Mouse (Mus musculus): ENCODE results near the gene Zfand2a.

Gene Zfand2a

DNA sequence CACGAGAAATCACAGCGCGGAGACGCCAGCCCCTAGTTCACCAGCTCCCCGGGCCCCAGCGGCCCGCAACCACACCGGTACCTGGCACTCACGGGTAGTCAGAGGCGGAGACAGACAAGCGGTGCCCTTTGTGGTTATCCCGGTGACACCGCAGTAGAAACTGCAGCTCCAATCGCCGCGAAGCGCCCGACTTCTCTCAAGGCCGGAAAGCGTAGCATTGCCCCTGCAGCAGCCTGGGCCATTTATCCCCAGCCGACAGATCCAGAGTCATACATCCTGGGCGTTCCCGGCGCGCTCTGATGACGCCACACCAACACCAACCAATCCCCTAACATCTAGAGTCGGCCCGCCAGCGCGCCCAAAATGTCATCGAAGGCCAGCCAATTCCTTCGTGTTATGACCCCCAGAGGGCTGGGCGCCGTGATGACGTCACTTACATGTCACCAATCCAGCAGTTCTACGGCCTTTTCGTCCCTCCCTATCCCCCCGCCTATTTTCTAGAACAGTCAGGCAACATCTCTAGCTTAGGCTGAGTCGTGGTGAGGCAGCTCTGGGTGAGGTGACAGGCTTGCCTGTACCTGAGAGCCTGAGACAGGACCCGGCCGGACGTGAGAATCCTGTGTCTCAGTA lies at the start of gene Zfand2a:
Zfand2a (minus strand) TSS at position 365 of the 630 bp plus-strand sequence.
- DNase-seq (ENCODE audit: low spot score in 2 of 2), result peak; percentile 100

DNA sequence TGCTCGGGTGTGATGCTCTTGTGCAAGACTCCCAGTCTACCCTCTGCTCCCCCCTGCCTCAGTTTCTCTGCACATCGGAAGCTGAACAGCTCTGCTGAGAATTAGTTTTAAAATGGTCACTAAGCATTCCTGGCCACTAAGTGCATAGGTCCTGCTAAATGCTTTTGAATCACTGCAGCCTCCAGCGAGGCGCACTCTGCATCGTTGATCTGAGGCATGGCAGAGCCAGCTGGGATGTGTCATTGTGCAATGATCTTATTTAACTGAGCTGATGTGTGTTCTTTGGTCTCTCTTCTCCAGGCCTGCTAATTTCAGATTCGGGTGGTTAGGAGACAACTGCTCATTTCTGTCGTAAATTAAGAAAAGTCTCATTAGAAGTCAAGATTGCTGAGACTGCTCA lies 44.5 kb upstream of the Zfand2a start:
- DNase-seq (ENCODE audit: low spot score in 2 of 2), result no peak

DNA sequence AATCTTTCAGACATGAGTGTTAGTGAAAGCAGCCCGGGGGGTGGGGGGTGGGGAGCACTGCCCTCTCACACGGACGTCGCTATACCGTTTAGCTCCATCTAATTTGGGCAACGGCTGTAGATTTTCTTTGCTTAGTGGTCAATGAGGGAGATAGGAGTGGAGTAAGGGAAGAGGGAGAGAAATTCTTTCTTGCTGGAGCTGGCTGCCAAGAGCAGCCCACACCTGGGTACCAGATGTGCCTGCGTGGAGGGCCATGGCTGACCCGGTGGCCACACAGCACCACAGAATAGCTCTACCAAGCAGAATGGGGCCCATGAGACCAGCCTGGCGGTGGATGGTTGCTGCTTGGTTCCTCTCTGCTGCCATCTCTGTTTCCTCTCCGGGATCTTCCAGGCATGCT lies 37.6 kb upstream of the Zfand2a start:
- DNase-seq (ENCODE audit: low spot score in 2 of 2), result no peak

DNA sequence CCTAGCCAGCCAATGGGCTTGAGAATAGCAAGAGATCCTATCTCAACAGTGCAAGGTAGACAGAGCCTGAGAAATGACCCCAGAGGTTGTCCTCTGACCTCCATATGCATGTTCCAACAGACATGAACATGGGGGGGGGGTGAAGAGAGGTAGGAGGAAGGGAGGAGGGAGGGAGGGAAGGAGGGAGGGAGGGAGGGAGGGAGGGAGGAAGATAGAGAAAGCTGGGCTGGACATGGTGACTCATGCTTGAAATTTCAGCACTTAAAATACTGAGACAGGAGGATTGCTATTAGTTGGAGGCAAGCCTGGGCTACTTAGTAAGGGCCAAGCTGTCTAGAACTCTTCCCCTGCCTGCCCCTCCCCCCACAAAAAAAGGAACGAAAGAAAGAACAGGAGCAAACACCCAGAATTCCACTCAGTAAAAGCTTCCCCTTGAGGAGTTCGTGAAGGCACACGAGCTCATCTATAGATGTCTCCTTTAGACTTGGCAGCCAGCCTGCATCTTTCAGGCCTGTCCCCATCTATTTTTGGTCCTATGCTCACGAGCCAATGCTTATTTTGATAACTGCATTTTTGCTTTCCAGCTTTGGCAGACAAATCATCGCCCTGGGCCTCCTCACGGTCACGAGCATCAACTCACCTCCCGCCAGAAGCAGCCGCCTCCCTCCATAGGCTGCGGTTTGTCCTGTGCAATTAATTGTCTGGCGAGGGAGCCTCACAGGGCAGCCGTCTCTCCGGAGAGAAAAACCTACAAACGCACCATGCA lies 35.9 kb upstream of the Zfand2a start:
- DNase-seq (ENCODE audit: low spot score in 2 of 2), result no peak

GRCm38 (mm10) chr5:139516281-139516680 lies 31.9 kb upstream of the Zfand2a start:
- DNase-seq (ENCODE audit: low spot score in 2 of 2), result no peak

GRCm38 (mm10) chr5:139512201-139512600 lies 27.9 kb upstream of the Zfand2a start:
- no peak for DNase-seq (ENCODE audit: low spot score in 2 of 2)

GRCm38 (mm10) chr5:139510682-139511366 lies 26.5 kb upstream of the Zfand2a start:
- DNase-seq (ENCODE audit: low spot score in 2 of 2), result no peak

DNA sequence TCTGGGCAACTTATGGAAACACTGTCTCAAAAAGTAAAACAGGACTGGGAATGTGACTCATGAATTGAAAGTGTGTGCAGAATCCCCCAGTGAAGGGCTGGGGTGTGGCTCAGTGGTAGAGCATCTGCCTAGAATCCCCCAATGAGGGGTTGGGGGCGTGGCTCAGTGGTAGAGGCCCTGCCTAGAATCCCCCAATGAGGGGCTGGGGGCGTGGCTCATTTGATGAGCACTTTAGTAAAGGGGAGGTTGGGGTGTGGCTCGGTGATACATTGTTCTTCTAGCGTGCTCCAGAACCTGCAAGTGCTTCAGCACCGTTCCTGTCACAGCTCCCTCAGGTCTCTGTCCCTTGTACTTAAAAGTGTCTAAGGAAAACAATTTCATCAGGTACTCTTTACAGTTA lies 21.9 kb upstream of the Zfand2a start:
- DNase-seq (ENCODE audit: low spot score in 2 of 2), result no peak

DNA sequence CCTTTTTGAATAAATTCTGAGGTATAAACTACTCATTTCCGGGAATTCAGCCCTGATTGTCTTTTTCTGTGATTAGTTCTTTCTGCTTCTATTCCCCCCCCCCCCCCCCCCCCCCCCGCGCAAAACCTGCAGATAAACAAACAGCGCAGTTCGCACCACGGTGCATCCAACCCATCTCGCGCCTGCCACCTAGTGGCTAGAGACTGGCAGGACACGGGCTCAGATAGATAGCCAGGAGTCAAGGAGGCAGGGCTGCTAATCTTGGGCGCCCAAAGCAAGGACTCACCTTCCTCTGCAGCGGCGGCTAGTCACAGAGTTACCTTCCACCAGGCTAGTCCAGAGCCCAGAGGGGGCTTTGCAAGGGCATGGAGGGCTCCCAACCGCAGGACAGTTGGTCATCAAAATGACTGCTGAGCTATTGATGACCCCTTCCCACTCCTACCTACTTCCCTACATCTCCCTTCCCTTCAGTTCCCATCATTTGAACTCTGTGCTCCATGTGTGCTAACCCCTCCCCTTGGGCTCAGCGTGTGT lies 20.8 kb upstream of the Zfand2a start:
- peak; percentile 81 to 85 for DNase-seq (ENCODE audit: low spot score in 2 of 2)

GRCm38 (mm10) chr5:139502281-139502680 lies 17.9 kb upstream of the Zfand2a start:
- peak; percentile 38 to 60 for DNase-seq (ENCODE audit: low spot score in 2 of 2)

- no peak for DNase-seq (ENCODE audit: low spot score in 2 of 2)
Measured at GRCm38 (mm10) chr5:139498791-139499190, 14.4 kb upstream of the Zfand2a start.

GRCm38 (mm10) chr5:139496939-139497338 lies 12.6 kb upstream of the Zfand2a start:
- DNase-seq (ENCODE audit: low spot score in 2 of 2), result no peak

- peak; percentile 39 to 44 for DNase-seq (ENCODE audit: low spot score in 2 of 2)
Measured at GRCm38 (mm10) chr5:139495019-139495669, 10.8 kb upstream of the Zfand2a start.

GRCm38 (mm10) chr5:139493690-139494089 lies 9.3 kb upstream of the Zfand2a start:
- no peak for DNase-seq (ENCODE audit: low spot score in 2 of 2)

DNA sequence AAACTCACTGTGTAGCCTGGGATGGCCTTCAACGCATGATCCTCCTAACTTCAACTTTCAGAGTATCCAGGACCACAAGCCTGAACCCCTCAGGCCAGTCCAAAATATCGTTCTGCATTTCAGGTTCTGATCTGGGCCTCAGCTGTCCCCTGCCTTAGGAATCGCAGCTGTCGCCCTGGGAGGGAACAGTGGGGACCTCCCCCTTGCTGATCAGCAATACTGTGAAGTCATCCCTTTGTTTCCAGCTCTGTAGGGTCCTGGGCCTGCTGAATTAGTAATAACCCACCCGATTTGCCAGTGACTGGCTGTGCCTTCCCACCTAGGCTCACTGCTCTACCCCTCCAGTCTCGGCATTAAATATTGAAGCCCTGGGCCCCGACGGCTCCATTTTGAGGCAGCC lies 7.0 kb upstream of the Zfand2a start:
- DNase-seq (ENCODE audit: low spot score in 2 of 2), result no peak

GRCm38 (mm10) chr5:139490131-139490530 lies 5.8 kb upstream of the Zfand2a start:
- no peak for DNase-seq (ENCODE audit: low spot score in 2 of 2)

DNA sequence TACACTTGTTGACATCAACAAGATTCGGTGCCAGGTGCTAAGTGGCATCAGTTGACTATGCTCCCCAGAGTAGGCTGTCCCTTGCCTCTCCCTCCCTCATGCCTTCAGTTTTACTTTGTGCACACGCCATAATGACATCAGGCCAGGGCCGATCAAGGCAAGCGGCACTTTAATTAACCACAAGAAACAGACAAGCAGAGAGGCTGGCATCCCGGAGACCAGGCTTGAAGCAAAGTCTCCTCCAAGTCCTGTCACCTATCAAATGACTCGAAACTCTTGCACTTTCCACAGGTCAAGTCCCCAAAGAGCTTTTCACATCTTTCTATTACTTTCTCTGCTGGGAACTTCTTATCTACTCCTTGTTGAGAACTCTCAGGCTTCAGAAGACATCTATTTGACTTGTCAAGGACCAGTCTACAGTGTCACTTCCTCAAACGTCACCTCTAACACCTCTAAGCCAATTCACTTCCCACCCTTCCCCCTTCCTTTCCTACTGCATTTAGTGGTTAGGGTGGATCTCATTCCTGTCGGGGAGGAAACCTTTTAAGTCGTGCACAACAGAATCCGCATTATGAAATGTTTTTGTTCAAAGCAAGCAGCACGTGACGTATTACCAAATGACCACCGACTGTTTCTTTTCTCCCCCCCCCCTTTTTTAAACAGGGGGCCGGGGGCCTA lies 1.0 kb downstream of the Zfand2a start:
- DNase-seq (ENCODE audit: low spot score in 2 of 2), result no peak

- no peak for DNase-seq (ENCODE audit: low spot score in 2 of 2)
Measured at GRCm38 (mm10) chr5:139480406-139480805, 3.9 kb downstream of the Zfand2a start.

GRCm38 (mm10) chr5:139479088-139479487 lies 5.3 kb downstream of the Zfand2a start:
- DNase-seq (ENCODE audit: low spot score in 2 of 2), result no peak

DNA sequence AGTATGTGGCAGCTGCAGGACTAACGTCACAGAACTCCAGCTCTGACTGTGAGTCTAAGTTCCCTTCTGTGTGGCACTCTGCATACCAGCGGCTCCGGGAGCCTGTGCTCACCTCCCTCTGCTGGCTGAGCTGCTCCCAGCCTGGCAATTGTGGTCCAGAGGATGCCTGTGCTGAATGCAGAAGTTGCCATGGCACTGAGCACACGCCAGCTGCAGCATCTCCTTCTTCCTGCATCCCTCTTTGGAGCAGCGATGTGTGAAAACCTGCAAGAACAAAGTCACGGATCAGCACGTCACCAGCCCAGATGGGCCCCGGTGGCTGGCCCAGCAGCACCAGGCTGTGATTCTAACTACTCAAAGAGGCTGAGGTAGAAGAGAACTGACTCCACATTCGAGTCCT lies 9.6 kb downstream of the Zfand2a start:
- DNase-seq (ENCODE audit: low spot score in 2 of 2), result peak; percentile 32 to 46

GRCm38 (mm10) chr5:139467998-139468397 lies 16.4 kb downstream of the Zfand2a start:
- peak; percentile 36 to 56 for DNase-seq (ENCODE audit: low spot score in 2 of 2)

Measured in right cerebral cortex, adult 2 months (tissue).